Mouse (Mus musculus) thymus, adult 2 months (tissue): Measurements from ENCODE around the gene Ing4.

Source experiments
- CTCF ChIP-seq: fragments of 200-500 bp; IDR thresholded peaks from 2 replicates; pipeline ENCODE4 v1.5.1; 2012; ENCODE audit warnings: mild to moderate bottlenecking, control low read depth, low read length, moderate library complexity, borderline replicate concordance; ENCODE audit not compliant: control insufficient read depth, poor library complexity, insufficient read depth; ENCODE audit errors: extremely low read depth
- POLR2A ChIP-seq: fragments of 200-500 bp; IDR thresholded peaks from 2 replicates; pipeline ENCODE4 v1.6.1; 2012; ENCODE audit warnings: mild to moderate bottlenecking, low read length, control low read depth, moderate library complexity; ENCODE audit not compliant: control insufficient read depth, poor library complexity, insufficient read depth; ENCODE audit errors: extremely low read depth

DNA sequence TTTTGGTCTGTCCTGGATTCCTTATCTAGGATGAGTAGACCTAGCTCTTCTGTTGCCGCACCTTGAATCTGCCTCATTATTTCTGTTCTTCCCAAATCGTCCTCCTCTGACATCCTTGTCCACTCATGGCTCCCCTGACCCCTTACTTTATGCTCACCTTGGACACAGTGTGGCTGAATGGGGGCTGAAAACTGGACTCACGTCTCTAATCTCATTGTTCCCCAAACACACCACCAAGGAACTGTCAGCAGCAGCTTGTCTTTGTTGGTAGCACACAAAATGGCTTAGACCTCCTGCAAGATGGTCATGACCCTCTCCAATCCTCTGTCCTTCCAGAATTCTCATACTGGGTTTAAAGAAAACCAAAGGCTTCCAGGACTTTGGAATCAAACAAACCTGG lies 48.4 kb downstream of the Ing4 start:
- TF ChIP-seq CTCF = no peak
- TF ChIP-seq POLR2A = no peak
